Mouse (Mus musculus) left cerebral cortex, postnatal 10 days (tissue): ENCODE data around the gene Kat6b. TPM values are rescaled to one million over a fixed set of nuclear protein-coding genes. Genes with fewer than 3 reads are reported as not detected.
A peak's percentile ranks its signal among the peaks of the same experiment; 100 is the strongest.
"Not testable (repeated sequence)": the region's sequence is repeated elsewhere in the genome, so short reads cannot be mapped to it uniquely, and the experiment has no call there.

Experiments used
- DNase-seq, 2 experiments: peaks; one replicate each; pipeline ENCODE4 v3.0.0; 2021 to 2022; ENCODE audit warnings: low spot score in 2 of 2, mixed read lengths in 1 of 2; ENCODE audit errors: extremely low spot score in 1 of 2
- intact Hi-C: fragments of 180-260 bp; cut with DNase I; formaldehyde crosslinking; loops from one replicate; pipeline ENCODE4 v1.15.1; 2025
- total RNA-seq, 2 experiments: library from RNA; stranded (reverse); gene quantifications; 2 replicates each; pipeline ENCODE4 v1.2.3; 2021

The Kat6b gene
- total RNA-seq, 2 experiments from 2014 or later: 63.8 to 65.1 TPM

- intact Hi-C loops: no loop called here
These were observed 1.7 kb upstream of the Kat6b start for GRCm38 (mm10) chr14:21479566-21479965.

GRCm38 (mm10) chr14:21480191-21480590 lies 1.0 kb upstream of the Kat6b start:
- no peak for DNase-seq
- intact Hi-C loops: no loop called here

More at GRCm38 (mm10) chr14:21479566-21479965, 1.7 kb upstream of the Kat6b start:
- DNase-seq: no peak

GRCm38 (mm10) chr14:21484199-21484598 lies 3.0 kb downstream of the Kat6b start:
- no peak for DNase-seq
- intact Hi-C loops: no loop called here

GRCm38 (mm10) chr14:21484693-21485092 lies 3.5 kb downstream of the Kat6b start:
- no peak for DNase-seq

GRCm38 (mm10) chr14:21485961-21486520 lies 4.8 kb downstream of the Kat6b start:
- DNase-seq: no peak
- intact Hi-C loops: no loop called here

More at GRCm38 (mm10) chr14:21484693-21485092, 3.5 kb downstream of the Kat6b start:
- intact Hi-C loops: no loop called here

GRCm38 (mm10) chr14:21487135-21487534 lies 5.9 kb downstream of the Kat6b start:
- intact Hi-C loops: not testable (repeated sequence)

GRCm38 (mm10) chr14:21488426-21489115 lies 7.3 kb downstream of the Kat6b start:
- intact Hi-C loops, DNase-seq: not testable (repeated sequence)

More at GRCm38 (mm10) chr14:21487135-21487534, 5.9 kb downstream of the Kat6b start:
- DNase-seq: not testable (repeated sequence)

GRCm38 (mm10) chr14:21489116-21489485 lies 7.9 kb downstream of the Kat6b start:
- intact Hi-C loops: no loop called here
- no peak for DNase-seq

GRCm38 (mm10) chr14:21490141-21490540 lies 8.9 kb downstream of the Kat6b start:
- no peak for DNase-seq
- intact Hi-C loops: loop anchor here (10.0 kb wide), 1 partner anchor 355 kb away; no protein-coding TSS in a partner anchor

- no peak for DNase-seq
- intact Hi-C loops: loop anchor here (10.0 kb wide), 1 partner anchor 364 kb away; no protein-coding TSS in a partner anchor
These were observed 17.2 kb downstream of the Kat6b start for GRCm38 (mm10) chr14:21498361-21498996.

- DNase-seq: peak in 1 of 2 experiments; percentile 71
- intact Hi-C loops: loop anchor here (10.0 kb wide), 1 partner anchor 364 kb away; no protein-coding TSS in a partner anchor
These were observed 17.9 kb downstream of the Kat6b start for GRCm38 (mm10) chr14:21499011-21499581.

- intact Hi-C loops: loop anchor here (5.0 to 10.0 kb wide), 3 partner anchors 113 to 365 kb away; no protein-coding TSS in a partner anchor
These were observed 18.5 kb downstream of the Kat6b start for GRCm38 (mm10) chr14:21499631-21500153.

GRCm38 (mm10) chr14:21500154-21501047 lies 19.2 kb downstream of the Kat6b start:
- intact Hi-C loops: loop anchor here (5.0 kb wide), 2 partner anchors 112 to 157 kb away; no protein-coding TSS in a partner anchor

More at GRCm38 (mm10) chr14:21499631-21500153, 18.5 kb downstream of the Kat6b start:
- peak; percentile 62 to 87 for DNase-seq

GRCm38 (mm10) chr14:21501048-21501657 lies 19.9 kb downstream of the Kat6b start:
- DNase-seq: peak in 1 of 2 experiments; percentile 93
- intact Hi-C loops: loop anchor here (5.0 kb wide), 2 partner anchors 111 to 156 kb away; no protein-coding TSS in a partner anchor

More at GRCm38 (mm10) chr14:21500154-21501047, 19.2 kb downstream of the Kat6b start:
- peak; percentile 100 for DNase-seq

GRCm38 (mm10) chr14:21505036-21505435 lies 23.8 kb downstream of the Kat6b start:
- no peak for DNase-seq
- intact Hi-C loops: no loop called here

- no peak for DNase-seq
- intact Hi-C loops: no loop called here
These were observed 25.8 kb downstream of the Kat6b start for GRCm38 (mm10) chr14:21507046-21507445.

- intact Hi-C loops: no loop called here
These were observed 28.1 kb downstream of the Kat6b start for GRCm38 (mm10) chr14:21509111-21509905.

More at GRCm38 (mm10) chr14:21509111-21509905, 28.1 kb downstream of the Kat6b start:
- no peak for DNase-seq
